Comparison of ENCODE assay signal across 18 mouse cellular contexts in genomic region chr2:168520771-168521170, GRCm38 (mm10).
"Had no signal": no experiment of that assay in that cellular context is flagged by ENCODE, and none has a peak within 500 bp of the region (broad histone marks: within the 10 kb centered on the region; RNA-seq: fewer than 3 reads in every experiment).

No protein-coding gene starts in this region.

- H3K9me3 ChIP-seq: liver, embryonic 15.5 days; lung, embryonic 15.5 days; midbrain, embryonic 13.5 days; midbrain, embryonic 15.5 days; neural tube, embryonic 12.5 days had no signal

- H3K4me2 ChIP-seq: liver, embryonic 15.5 days; lung, embryonic 15.5 days; midbrain, embryonic 13.5 days; midbrain, embryonic 15.5 days; neural tube, embryonic 12.5 days had no signal

- H3K27ac ChIP-seq: liver, embryonic 15.5 days; lung, embryonic 15.5 days; macrophage; midbrain, embryonic 13.5 days; midbrain, embryonic 15.5 days; neural tube, embryonic 12.5 days had no signal

- H3K27me3 ChIP-seq: lung, embryonic 15.5 days; megakaryocyte, embryonic 14.5 days; midbrain, embryonic 13.5 days had no signal

- ATAC-seq: liver, postnatal 0 days; lung, postnatal 0 days; midbrain, embryonic 13.5 days; midbrain, embryonic 15.5 days had no signal

- DNase-seq: liver, postnatal 0 days; lung, adult 2 months; lung, postnatal 14 days; lung, postnatal 36 days; right cerebral cortex, postnatal 14 days; right cerebral cortex, postnatal 4 days; spleen, adult 18-20 months; thymus, adult 18-20 months; thymus, postnatal 14 days; thymus, postnatal 36 days had no signal

- H3K4me3 ChIP-seq: liver, embryonic 15.5 days; lung, embryonic 15.5 days; megakaryocyte, embryonic 14.5 days; midbrain, embryonic 13.5 days; midbrain, embryonic 15.5 days; neural tube, embryonic 12.5 days had no signal

- H3K9ac ChIP-seq: liver, embryonic 15.5 days; liver, postnatal 0 days; lung, embryonic 15.5 days; midbrain, embryonic 13.5 days; midbrain, embryonic 15.5 days; neural tube, embryonic 12.5 days had no signal

- H3K36me3 ChIP-seq: liver, embryonic 15.5 days; lung, embryonic 15.5 days; midbrain, embryonic 13.5 days; midbrain, embryonic 15.5 days; neural tube, embryonic 12.5 days had no signal
